9 mouse cellular contexts compared by ENCODE assay signal in genomic region chr1:88639432-88640281, GRCm38 (mm10).
DNase-seq lines count a peak whose midpoint lies in the region; ATAC-seq and TF ChIP-seq lines count a peak whose summit lies in the region.
"Had no signal": no experiment of that assay in that cellular context is flagged by ENCODE, and none has a peak within 500 bp of the region (broad histone marks: within the 10 kb centered on the region; RNA-seq: fewer than 3 reads in every experiment).

No protein-coding gene starts in this region.

- peak; percentile 56; the same call in 1 of the 2 replicates for ATAC-seq in heart, embryonic 15.5 days (replicated peaks; ENCODE audit: insufficient number of reproducible peaks, insufficient read depth, low FRiP score, low read depth)
- ATAC-seq in intestine, postnatal 0 days: peak; percentile 33; the same call in 1 of the 2 replicates
- peak; percentile 11 for ATAC-seq in megakaryocyte progenitor cell, adult 5-6 weeks (replicated peaks; ENCODE audit: poor library complexity)
- no peak for ATAC-seq in erythroblast, adult 5-6 weeks (replicated peaks; ENCODE audit: low FRiP score, poor library complexity, severe bottlenecking)

- H3K4me2 ChIP-seq in heart, embryonic 15.5 days: peak overlapping the region; percentile 26; the same call in 1 of the 2 replicates
- no peak overlapping the region for H3K4me2 ChIP-seq in intestine, postnatal 0 days (replicated peaks; ENCODE audit: low read depth)

- no peak for TF ChIP-seq CTCF in intestine, postnatal 0 days (IDR thresholded peaks at IDR 0.05; ENCODE audit: low read depth)

- intact Hi-C loops in heart, postnatal 36 days (cut with DNase I): loop anchor here (5.0 kb wide), 1 partner anchor 63 kb away; the partner anchor contains the start of gene Arl4c

- 0 out of 2 replicates have a peak overlapping the region, but pooled peaks have one; percentile 33 for H3K27ac ChIP-seq in heart, embryonic 15.5 days
- 0 out of 2 replicates have a peak overlapping the region, but pooled peaks have one; percentile 35 for H3K27ac ChIP-seq in intestine, postnatal 0 days (ENCODE audit: low read depth, low read length)

- no peak overlapping the region for H3K4me3 ChIP-seq in heart, embryonic 15.5 days
- no peak overlapping the region for H3K4me3 ChIP-seq in intestine, postnatal 0 days (ENCODE audit: low read depth, low read length)

- H3K9ac ChIP-seq in heart, embryonic 15.5 days: no peak overlapping the region
- no peak overlapping the region for H3K9ac ChIP-seq in intestine, postnatal 0 days (ENCODE audit: low read depth, low read length)

- H3K9me3 ChIP-seq in heart, embryonic 15.5 days (replicated peaks): no peaks in the 10 kb centered on the region
- H3K9me3 ChIP-seq in intestine, postnatal 0 days (ENCODE audit: control insufficient read depth): no peaks in the 10 kb centered on the region

- no peak for DNase-seq in heart, postnatal 36 days
- peak; percentile 28 for DNase-seq in adrenal gland, adult 8-10 months
- DNase-seq in retina, embryonic 14.5 days (ENCODE audit: low spot score): no peak
- no peak for DNase-seq in right cerebral cortex, postnatal 10 days (ENCODE audit: low spot score in 2 of 2)
- DNase-seq: gastrocnemius, postnatal 36 days had no signal

- H3K4me1 ChIP-seq in heart, embryonic 15.5 days (replicated peaks): peaks cover 19% of the 10 kb centered on the region
- no peaks in the 10 kb centered on the region for H3K4me1 ChIP-seq in intestine, postnatal 0 days (replicated peaks; ENCODE audit: control insufficient read depth, insufficient read depth, low read length)

- WGBS in heart, embryonic 15.5 days: 16% methylated on average over 10 of the region's 10 CpGs
- 25% methylated on average over 10 of the region's 10 CpGs for WGBS in intestine, postnatal 0 days

- H3K36me3 ChIP-seq in heart, embryonic 15.5 days: no peaks in the 10 kb centered on the region
- H3K36me3 ChIP-seq in intestine, postnatal 0 days (ENCODE audit: control insufficient read depth, insufficient read depth): no peaks in the 10 kb centered on the region

- H3K27me3 ChIP-seq in heart, embryonic 15.5 days: no peaks in the 10 kb centered on the region
- H3K27me3 ChIP-seq in intestine, postnatal 0 days (replicated peaks; ENCODE audit: control insufficient read depth, insufficient read depth, low read length): no peaks in the 10 kb centered on the region
